ENCODE assay signal across 12 mouse cellular contexts in the genomic region with DNA sequence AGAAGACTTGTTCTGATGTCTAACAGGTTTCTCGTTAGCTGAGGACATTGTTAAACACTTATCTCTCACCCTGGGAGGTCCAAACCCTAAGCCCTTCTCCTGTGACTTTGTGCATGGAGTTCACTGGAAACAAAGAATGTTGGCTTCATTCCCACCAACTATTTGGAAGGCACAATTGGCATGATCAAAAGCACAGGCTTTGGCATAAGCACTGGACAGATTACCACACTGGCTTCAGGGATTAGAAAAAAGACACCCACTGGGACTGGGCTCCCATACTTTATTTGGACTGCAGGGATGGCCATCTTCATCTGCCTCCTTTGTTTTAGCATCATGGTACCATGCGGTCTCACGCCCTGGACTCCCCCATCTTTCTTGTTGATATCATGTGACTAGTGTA.
"Had no signal": no experiment of that assay in that cellular context is flagged by ENCODE, and none has a peak within 500 bp of the region (broad histone marks: within the 10 kb centered on the region; RNA-seq: fewer than 3 reads in every experiment).

No protein-coding gene starts in this region.

- H3K27me3 ChIP-seq: kidney, embryonic 15.5 days; limb, embryonic 12.5 days; lung, embryonic 15.5 days; midbrain, embryonic 13.5 days had no signal

- DNase-seq: kidney, adult 2 months; kidney, postnatal 14 days; layer of hippocampus, postnatal 36 days; liver; right cerebral cortex, postnatal 14 days; thymus, postnatal 36 days had no signal

- H3K27ac ChIP-seq: kidney, embryonic 15.5 days; limb, embryonic 12.5 days; liver, embryonic 14.5 days; lung, embryonic 15.5 days; midbrain, embryonic 13.5 days had no signal

- H3K36me3 ChIP-seq: kidney, embryonic 15.5 days; limb, embryonic 12.5 days; lung, embryonic 15.5 days; midbrain, embryonic 13.5 days had no signal

- ATAC-seq: intestine, embryonic 16.5 days; midbrain, embryonic 13.5 days had no signal

- H3K4me3 ChIP-seq: kidney, embryonic 15.5 days; limb, embryonic 12.5 days; lung, embryonic 15.5 days; midbrain, embryonic 13.5 days had no signal

- H3K9ac ChIP-seq: kidney, embryonic 15.5 days; limb, embryonic 12.5 days; liver, embryonic 14.5 days; lung, embryonic 15.5 days; midbrain, embryonic 13.5 days had no signal

- H3K4me2 ChIP-seq: kidney, embryonic 15.5 days; limb, embryonic 12.5 days; lung, embryonic 15.5 days; midbrain, embryonic 13.5 days had no signal

- H3K9me3 ChIP-seq: kidney, embryonic 15.5 days; limb, embryonic 12.5 days; lung, embryonic 15.5 days; midbrain, embryonic 13.5 days had no signal

- H3K4me1 ChIP-seq: kidney, embryonic 15.5 days; limb, embryonic 12.5 days; midbrain, embryonic 13.5 days had no signal
